Mouse (Mus musculus) liver, embryonic 14.5 days (tissue): ENCODE results near the gene Tmem179b.

Experiments
- CTCF ChIP-seq: IDR thresholded peaks from 2 replicates; pipeline ENCODE4 v1.5.1; 2016; ENCODE audit warnings: antibody characterized with exemption, low read depth, control low read depth
- EP300 ChIP-seq: IDR thresholded peaks from 2 replicates; pipeline ENCODE4 v1.6.1; 2016; ENCODE audit warnings: antibody characterized with exemption, low read depth

GRCm38 (mm10) chr19:8798947-8799315 is 24.7 kb upstream of the Tmem179b start:
- TF ChIP-seq CTCF: no peak
- TF ChIP-seq EP300: no peak
